Mouse (Mus musculus): ENCODE measurements around the gene Mknk2.

DNA sequence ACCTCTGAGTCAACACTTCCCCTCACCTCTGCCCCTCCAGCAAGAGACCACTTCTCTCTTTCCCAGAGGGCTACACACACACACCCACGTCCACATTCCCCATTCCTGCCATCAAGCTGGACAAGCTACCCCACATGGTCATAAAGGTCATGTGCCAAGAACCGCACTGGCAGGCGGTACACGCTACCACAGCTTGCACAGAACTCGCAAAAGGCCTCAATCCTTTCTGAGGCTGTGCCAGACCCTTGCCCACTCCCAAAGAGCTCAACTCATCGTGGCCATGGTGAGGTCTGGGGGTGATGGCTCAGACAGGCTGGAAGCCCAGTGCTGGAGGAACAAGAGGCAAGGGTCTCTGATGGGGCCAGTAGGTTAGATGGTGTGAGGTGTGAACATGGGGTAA is 23.0 kb downstream of the Mknk2 start:
- TF ChIP-seq CTCF (IDR thresholded peaks at IDR 0.05; ENCODE audit: borderline replicate concordance, control insufficient read depth, extremely low read depth, insufficient read depth, low read length, poor library complexity), result no peak
- TF ChIP-seq POLR2A (IDR thresholded peaks at IDR 0.05; ENCODE audit: control insufficient read depth, extremely low read depth, insufficient read depth, low read length, poor library complexity), result no peak
